In the genomic region with DNA sequence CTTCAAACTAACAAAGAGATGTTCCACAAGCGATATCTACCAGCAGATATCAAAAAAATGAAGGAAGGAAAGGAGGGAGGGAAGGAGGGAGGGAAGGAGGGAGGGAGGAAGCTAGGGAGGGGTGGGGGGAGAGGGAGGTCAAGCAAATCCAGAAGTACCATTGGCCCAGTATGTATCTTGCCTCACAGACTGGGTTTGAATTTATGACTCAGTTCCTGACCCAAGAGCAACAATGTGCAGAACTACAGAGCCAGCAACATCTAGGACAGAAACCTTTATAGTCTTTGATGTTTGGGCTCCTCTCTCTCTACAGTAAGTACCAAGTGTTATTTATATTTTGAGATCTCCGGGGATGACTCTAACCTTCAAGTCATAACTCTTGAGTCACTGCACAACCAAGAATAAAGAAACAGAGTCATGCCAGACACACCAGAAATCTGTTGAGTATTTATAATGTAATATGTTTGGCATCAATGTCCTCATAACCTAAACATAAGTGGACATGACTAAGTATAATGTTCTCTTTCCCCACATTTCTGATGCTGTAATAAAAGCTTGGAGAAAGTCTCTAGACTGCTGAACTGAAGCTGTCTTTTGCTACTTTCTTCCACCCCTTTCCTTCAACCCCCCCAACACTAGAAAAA, we compare ENCODE assay signal across 28 mouse cellular contexts. TPM values are rescaled to one million over a fixed set of nuclear protein-coding genes. Genes with fewer than 3 reads are reported as not detected.
A peak's percentile ranks its signal among the peaks of the same experiment; 100 is the strongest.
DNase-seq lines count a peak whose midpoint lies in the region; ATAC-seq lines count a peak whose summit lies in the region.
"Had no signal": no experiment of that assay in that cellular context is flagged by ENCODE, and none has a peak within 500 bp of the region (broad histone marks: within the 10 kb centered on the region; RNA-seq: fewer than 3 reads in every experiment).

No protein-coding gene starts in this region.

- no peak overlapping the region for H3K4me2 ChIP-seq in lung, embryonic 15.5 days
- H3K4me2 ChIP-seq: embryonic facial prominence, embryonic 15.5 days; hindbrain, embryonic 15.5 days; limb, embryonic 12.5 days; liver, embryonic 15.5 days; neural tube, embryonic 13.5 days had no signal

- 71% methylated on average over 2 of the region's 2 CpGs for WGBS in lung, embryonic 15.5 days

- peaks cover 8% of the 10 kb centered on the region for H3K4me1 ChIP-seq in lung, embryonic 15.5 days
- peaks cover 94% of the 10 kb centered on the region for H3K4me1 ChIP-seq in megakaryocyte, embryonic 14.5 days
- H3K4me1 ChIP-seq: embryonic facial prominence, embryonic 10.5 days; embryonic facial prominence, embryonic 15.5 days; hindbrain, embryonic 10.5 days; hindbrain, embryonic 15.5 days; limb, embryonic 12.5 days; midbrain, embryonic 10.5 days; neural tube, embryonic 13.5 days had no signal

- intact Hi-C loops in left cerebral cortex, postnatal 14 days (cut with DNase I) = no loop called here

- no peaks in the 10 kb centered on the region for H3K9me3 ChIP-seq in lung, embryonic 15.5 days
- H3K9me3 ChIP-seq in megakaryocyte, embryonic 14.5 days = no peaks in the 10 kb centered on the region
- H3K9me3 ChIP-seq: embryonic facial prominence, embryonic 10.5 days; embryonic facial prominence, embryonic 15.5 days; hindbrain, embryonic 10.5 days; hindbrain, embryonic 15.5 days; limb, embryonic 12.5 days; liver, embryonic 15.5 days; midbrain, embryonic 10.5 days; neural tube, embryonic 13.5 days had no signal

- peaks cover 4% of the 10 kb centered on the region; the same call in 1 of the 2 replicates for H3K36me3 ChIP-seq in lung, embryonic 15.5 days
- peaks cover 27% of the 10 kb centered on the region for H3K36me3 ChIP-seq in megakaryocyte, embryonic 14.5 days (replicated peaks; ENCODE audit: low read length)
- H3K36me3 ChIP-seq: hindbrain, embryonic 15.5 days had no signal

- no peak overlapping the region for H3K4me3 ChIP-seq in lung, embryonic 15.5 days
- peak overlapping the region; percentile 73 for H3K4me3 ChIP-seq in megakaryocyte, embryonic 14.5 days (replicated peaks)
- H3K4me3 ChIP-seq: embryonic facial prominence, embryonic 10.5 days; embryonic facial prominence, embryonic 15.5 days; hindbrain, embryonic 10.5 days; hindbrain, embryonic 15.5 days; limb, embryonic 12.5 days; liver, embryonic 15.5 days; midbrain, embryonic 10.5 days; neural tube, embryonic 13.5 days had no signal

- H3K27me3 ChIP-seq in lung, embryonic 15.5 days = no peaks in the 10 kb centered on the region
- H3K27me3 ChIP-seq in megakaryocyte, embryonic 14.5 days (replicated peaks) = no peaks in the 10 kb centered on the region
- H3K27me3 ChIP-seq: embryonic facial prominence, embryonic 15.5 days; hindbrain, embryonic 15.5 days; limb, embryonic 12.5 days; liver, embryonic 15.5 days; neural tube, embryonic 13.5 days had no signal

- DNase-seq in lung, postnatal 14 days = no peak
- DNase-seq in 416B (ENCODE audit: low read depth) (peak; percentile 93), NIH3T3 (ENCODE audit: low read depth) (peak; percentile 59)
- DNase-seq in left cerebral cortex, postnatal 14 days (ENCODE audit: low spot score in 2 of 2) = no peak
- DNase-seq in T-cell, adult 2 months (ENCODE audit: low spot score) = no peak
- no peak for DNase-seq in cerebellum, postnatal 36 days
- DNase-seq: adrenal gland, adult 8-10 months; cerebellum, adult 2 months; cerebellum, postnatal 14 days; gastrocnemius, postnatal 36 days; heart, postnatal 14 days; kidney, adult 11 months; kidney, postnatal 14 days; layer of hippocampus, adult 9-11 months; lung, postnatal 4 days; thymus, adult 2 months had no signal

- H3K27ac ChIP-seq in lung, embryonic 15.5 days = no peak overlapping the region
- H3K27ac ChIP-seq: embryonic facial prominence, embryonic 10.5 days; embryonic facial prominence, embryonic 15.5 days; hindbrain, embryonic 10.5 days; hindbrain, embryonic 15.5 days; limb, embryonic 12.5 days; liver, embryonic 15.5 days; midbrain, embryonic 10.5 days; neural tube, embryonic 13.5 days had no signal

- H3K9ac ChIP-seq in lung, embryonic 15.5 days = no peak overlapping the region
- H3K9ac ChIP-seq: embryonic facial prominence, embryonic 15.5 days; hindbrain, embryonic 15.5 days; limb, embryonic 12.5 days; liver, embryonic 15.5 days; neural tube, embryonic 13.5 days had no signal

- ATAC-seq in lung, embryonic 15.5 days (ENCODE audit: borderline replicate concordance, extremely low read depth, low FRiP score, low TSS enrichment) = peak; percentile 75; the same call in 1 of the 2 replicates
- ATAC-seq: forebrain, embryonic 14.5 days; inflammation-experienced regulatory T-cells, adult 6 months had no signal

RNA-seq across cellular contexts. Expression of a gene that starts 32.6 kb away (rescaled TPM):
- polyA plus RNA-seq in lung, embryonic 15.5 days (2015; fragmentation: Nextera tagmentation; extraction: Ambion mirVana) = 75.4 and 80.0 TPM in 2 replicates
- 125 and 148 TPM in 2 replicates for polyA plus RNA-seq in megakaryocyte, embryonic 14.5 days (2012; ENCODE audit: insufficient read depth, low replicate concordance)
- total RNA-seq in left cerebral cortex, postnatal 14 days (2021) = 100 to 1,000 TPM; 118 to 129 TPM

Comparison
In these comparisons a context has a peak if more than half of its experiments do, and no peak if none do; other contexts are left out.
1. DNase-seq: peak in 416B (single experiment) and NIH3T3 (single experiment); none in lung, postnatal 14 days (single experiment), left cerebral cortex, postnatal 14 days (0 of 2), T-cell, adult 2 months (single experiment) and cerebellum, postnatal 36 days (0 of 2).